Mouse (Mus musculus) gastrocnemius, postnatal 4 days (tissue): Measurements from ENCODE around the gene Olfr1370. TPM values are rescaled to one million over a fixed set of nuclear protein-coding genes. Genes with fewer than 3 reads are reported as not detected.
"Not testable (repeated sequence)": the region's sequence is repeated elsewhere in the genome, so short reads cannot be mapped to it uniquely, and the experiment has no call there.

Experiments
- DNase-seq, 2 experiments: peaks; one replicate each; pipeline ENCODE4 v3.0.0; 2021 to 2022; ENCODE audit warnings: low spot score in 2 of 2, mixed read lengths in 2 of 2
- long read RNA-seq, 2 experiments: library from polyadenylated mRNA; stranded (forward); transcript quantifications; one replicate each; pipeline ENCODE4 v2.0.0; 2021
- total RNA-seq, 2 experiments: library from RNA; stranded (reverse); gene quantifications; 2 replicates each; pipeline ENCODE4 v1.2.3; 2021

Olfr1370 gene
- not detected for total RNA-seq
- long read RNA-seq, experiment 1 = 0 reads
- long read RNA-seq, experiment 2 = 0 reads

GRCm38 (mm10) chr13:21074847-21075246 lies at the start of gene Olfr1370:
TSS of gene Olfr1370 (minus strand) at chr13:21074947.
- no peak for DNase-seq

- DNase-seq = no peak
These were observed 39.4 kb upstream of the Olfr1370 start for GRCm38 (mm10) chr13:21114121-21114520.

GRCm38 (mm10) chr13:21111183-21111582 lies 36.4 kb upstream of the Olfr1370 start, which contains the start of gene Olfr1369-ps1:
TSS of gene Olfr1369-ps1 (plus strand) at chr13:21111483.
- DNase-seq = not testable (repeated sequence)

- no peak for DNase-seq
These were observed 35.7 kb upstream of the Olfr1370 start for GRCm38 (mm10) chr13:21110441-21110840.

- no peak for DNase-seq
These were observed 35.0 kb upstream of the Olfr1370 start for GRCm38 (mm10) chr13:21109759-21110158.

- no peak for DNase-seq
These were observed 7.9 kb upstream of the Olfr1370 start for GRCm38 (mm10) chr13:21082686-21083085.

- no peak for DNase-seq
These were observed 8.7 kb downstream of the Olfr1370 start for GRCm38 (mm10) chr13:21066021-21066420.

GRCm38 (mm10) chr13:21050118-21050517 lies 24.6 kb downstream of the Olfr1370 start:
- DNase-seq = no peak

GRCm38 (mm10) chr13:21040589-21041199 lies 34.1 kb downstream of the Olfr1370 start:
- no peak for DNase-seq

- no peak for DNase-seq
These were observed 38.8 kb downstream of the Olfr1370 start for GRCm38 (mm10) chr13:21035981-21036380.

- DNase-seq = no peak
These were observed 39.7 kb downstream of the Olfr1370 start for GRCm38 (mm10) chr13:21035011-21035410.

GRCm38 (mm10) chr13:21033176-21033575 lies 41.6 kb downstream of the Olfr1370 start:
- DNase-seq = no peak

GRCm38 (mm10) chr13:21024831-21025230 lies 49.9 kb downstream of the Olfr1370 start:
- no peak for DNase-seq

Other genes with a start within 250 kb of the Olfr1370 start
- gene Olfr1369-ps1, start 36.5 kb upstream of the Olfr1370 start, total RNA-seq = not detected
- not detected for gene Olfr263, start 54.7 kb upstream of the Olfr1370 start, total RNA-seq
- not detected for gene Olfr1368, start 70.9 kb upstream of the Olfr1370 start, total RNA-seq
- 10 to 100 TPM; 46.7 to 48.8 TPM for gene Trim27, start 104.5 kb upstream of the Olfr1370 start, total RNA-seq
- gene Gpx5, start 217.8 kb upstream of the Olfr1370 start, total RNA-seq = not detected
- not detected for gene Gpx6, start 237.2 kb upstream of the Olfr1370 start, total RNA-seq